Mouse (Mus musculus) brown adipose tissue, adult 24 weeks (tissue): ENCODE measurements at regions not wholly inside any gene's neighbourhood (a gene's known extent, or its start where the extent isn't known, plus 50 kb on each side); places are given as distances from the start of the nearest gene placed in this dataset.

Experiments used
- H3K27ac ChIP-seq: fragments of 200-500 bp; replicated peaks from 2 replicates; pipeline ENCODE4 v1.5.1; 2012; ENCODE audit warnings: low read depth, mild to moderate bottlenecking, low read length
- H3K4me1 ChIP-seq: fragments of 200-500 bp; 2 replicates; pipeline ENCODE4 v1.6.1; 2012; ENCODE audit warnings: low read length, mixed read lengths; ENCODE audit not compliant: control insufficient read depth, insufficient read depth, insufficient read length
- H3K4me3 ChIP-seq: fragments of 200-500 bp; 2 replicates; pipeline ENCODE4 v1.5.1; 2012; ENCODE audit warnings: low read depth, mild to moderate bottlenecking, low read length, moderate library complexity; ENCODE audit not compliant: insufficient read depth

DNA sequence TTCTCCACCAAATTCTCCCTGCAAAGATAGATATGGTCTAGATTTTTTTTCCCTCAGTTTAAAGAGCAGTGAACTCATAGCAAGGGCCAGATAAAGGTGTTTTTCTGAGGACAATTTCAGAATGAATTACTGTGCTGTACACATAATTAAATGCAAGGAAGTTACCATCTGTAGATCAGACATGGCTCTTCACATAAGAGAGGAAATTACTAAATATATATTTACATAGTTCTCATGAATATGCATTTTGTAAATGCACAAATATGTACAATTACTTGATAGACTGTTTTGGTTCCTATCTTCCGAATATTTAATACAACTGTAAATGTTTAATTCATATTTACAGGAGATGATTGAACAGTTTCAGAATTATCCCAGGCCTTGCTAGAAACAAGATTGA, 769.9 kb upstream of the A1bg start:
- Histone ChIP-seq H3K27ac (no peak overlapping the region), H3K4me1 (no peaks in the 10 kb centered on the region), H3K4me3 (no peak overlapping the region)

DNA sequence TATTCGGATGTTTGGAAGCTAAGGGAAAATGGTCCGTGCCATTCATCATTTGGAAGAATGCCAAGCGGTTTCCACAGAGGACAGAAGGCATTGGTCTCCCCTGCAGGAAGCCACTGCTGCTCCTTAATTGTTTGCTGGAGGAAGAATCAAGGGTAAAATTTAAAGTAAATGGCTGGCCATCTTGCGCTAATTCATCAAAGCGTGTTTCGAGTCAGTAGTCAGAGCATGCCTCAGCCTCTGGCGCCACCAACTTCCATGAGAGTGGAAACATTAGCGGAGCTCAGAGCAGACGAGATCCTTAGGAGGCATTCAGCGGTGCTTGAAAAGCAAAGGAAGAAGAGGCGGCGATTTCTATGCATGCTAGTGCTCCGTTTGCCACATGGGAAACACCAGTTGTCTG, 767.6 kb upstream of the A1bg start:
- Histone ChIP-seq H3K4me1 (no peaks in the 10 kb centered on the region), H3K4me3 (no peak overlapping the region), H3K27ac (no peak overlapping the region)

- Histone ChIP-seq H3K4me3 (no peak overlapping the region), H3K4me1 (no peaks in the 10 kb centered on the region), H3K27ac (no peak overlapping the region)
Observed at GRCm38 (mm10) chr15:61689776-61690397, 767.1 kb upstream of the A1bg start.

DNA sequence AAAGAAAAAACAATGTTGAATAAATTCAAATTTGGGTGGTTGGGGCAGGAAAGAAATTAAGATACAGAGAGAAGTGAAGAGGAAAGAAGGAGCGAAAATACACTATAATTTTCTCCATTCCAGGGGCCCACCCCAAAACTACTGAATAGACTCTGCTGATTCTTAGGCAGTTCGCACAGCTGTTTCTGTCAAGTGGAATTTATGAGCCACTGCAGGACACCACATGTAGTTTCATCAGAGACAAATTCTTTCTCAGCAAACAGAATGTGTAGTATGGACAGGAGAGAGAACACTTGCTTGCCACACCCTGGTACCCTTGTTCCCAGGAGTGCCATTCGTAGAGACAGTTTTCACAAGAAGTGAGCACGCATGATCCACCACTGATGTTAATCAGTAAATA, 760.2 kb upstream of the A1bg start:
- H3K4me3 ChIP-seq: no peak overlapping the region
- H3K4me1 ChIP-seq: no peaks in the 10 kb centered on the region
- H3K27ac ChIP-seq: no peak overlapping the region

DNA sequence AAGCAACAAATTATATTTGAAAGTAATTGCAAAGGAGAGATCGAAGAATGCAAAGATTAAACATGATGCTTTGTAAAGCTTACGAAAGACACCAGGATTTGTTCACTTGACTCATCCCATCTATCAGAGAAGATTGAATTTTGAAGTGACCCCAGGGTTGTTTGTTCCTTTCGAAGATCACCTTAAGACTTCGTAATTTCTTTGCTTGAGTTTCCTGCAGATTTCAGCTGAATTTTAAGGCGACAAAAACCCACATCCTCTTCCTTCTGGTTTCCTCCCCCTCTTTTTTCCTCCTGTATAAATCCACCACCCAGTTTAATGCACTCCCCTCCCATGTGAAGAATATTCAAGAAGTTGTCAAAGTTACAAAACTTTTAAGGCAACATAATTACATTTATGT, 747.7 kb upstream of the A1bg start:
- no peak overlapping the region for H3K27ac ChIP-seq
- no peak overlapping the region for H3K4me3 ChIP-seq
- H3K4me1 ChIP-seq: no peaks in the 10 kb centered on the region

GRCm38 (mm10) chr15:61660581-61660980, 737.8 kb upstream of the A1bg start:
- no peak overlapping the region for H3K27ac ChIP-seq
- no peaks in the 10 kb centered on the region for H3K4me1 ChIP-seq
- no peak overlapping the region for H3K4me3 ChIP-seq

DNA sequence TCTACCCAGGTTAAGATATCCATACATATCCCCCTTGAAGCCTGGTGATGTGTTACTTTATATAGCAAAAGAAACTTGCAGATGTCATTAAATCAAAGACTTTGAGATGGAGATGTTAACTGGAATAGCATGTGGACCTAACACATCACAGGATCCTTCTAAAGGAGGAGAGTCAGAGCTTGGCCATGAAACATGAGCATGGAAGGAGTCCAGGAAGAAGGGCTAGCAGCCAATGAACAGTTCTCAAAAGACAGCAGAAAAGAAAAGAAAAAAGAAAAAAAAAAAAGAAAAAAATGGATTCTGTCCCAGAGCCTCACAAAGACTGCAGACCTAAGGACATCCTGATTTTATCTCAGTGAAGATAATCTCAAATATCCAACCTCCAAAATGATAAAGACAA, 734.1 kb upstream of the A1bg start:
- Histone ChIP-seq H3K4me3 (no peak overlapping the region), H3K4me1 (no peaks in the 10 kb centered on the region), H3K27ac (no peak overlapping the region)

GRCm38 (mm10) chr15:61654846-61655245, 732.0 kb upstream of the A1bg start:
- Histone ChIP-seq H3K27ac (no peak overlapping the region), H3K4me3 (no peak overlapping the region), H3K4me1 (no peaks in the 10 kb centered on the region)

GRCm38 (mm10) chr15:61653853-61654252, 731.0 kb upstream of the A1bg start:
- Histone ChIP-seq H3K27ac (no peak overlapping the region), H3K4me1 (no peaks in the 10 kb centered on the region)

DNA sequence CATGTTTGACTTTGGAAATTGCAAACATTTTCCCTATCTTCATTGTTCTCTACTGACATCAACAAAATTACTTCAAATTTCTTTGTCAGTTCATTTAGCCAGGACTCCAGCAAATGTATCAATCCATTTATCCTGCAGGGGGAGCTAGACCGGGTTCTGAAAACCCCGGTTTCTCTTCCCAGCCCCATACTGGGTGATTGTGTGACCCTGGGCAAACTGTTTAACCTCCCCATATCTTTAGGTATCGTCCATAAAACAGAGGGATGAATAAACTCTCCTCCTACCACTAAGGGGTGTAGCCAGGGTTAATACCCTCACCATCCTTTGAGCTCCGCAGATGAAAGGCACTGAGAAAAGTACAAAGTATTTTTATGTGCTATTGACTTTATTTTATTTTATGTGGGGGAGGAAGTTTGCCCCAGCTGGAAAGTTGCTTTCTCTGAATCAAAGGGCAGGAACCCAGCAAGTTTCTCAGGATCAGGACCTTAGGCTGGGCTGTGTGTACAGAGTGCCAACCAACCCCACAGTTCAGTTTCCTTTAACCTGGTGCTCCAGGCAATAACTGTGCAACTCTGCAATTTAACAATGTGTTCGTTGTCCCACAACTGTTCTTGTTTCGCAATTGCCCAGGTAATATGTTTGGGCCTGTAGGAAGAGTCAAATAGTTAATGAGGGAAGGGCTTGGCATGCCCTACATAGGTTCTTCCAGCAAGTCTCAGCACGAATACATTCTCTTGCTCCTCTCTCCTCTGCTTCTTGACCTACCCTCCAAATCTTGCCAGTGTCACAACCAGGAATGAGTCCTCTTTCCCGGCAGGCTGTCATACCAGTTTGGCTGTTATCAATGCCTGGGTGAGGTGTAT, 696.1 kb upstream of the A1bg start:
- Histone ChIP-seq H3K4me3 (no peak overlapping the region), H3K4me1 (no peaks in the 10 kb centered on the region), H3K27ac (no peak overlapping the region)

More at GRCm38 (mm10) chr15:61653853-61654252, 731.0 kb upstream of the A1bg start:
- no peak overlapping the region for H3K4me3 ChIP-seq

GRCm38 (mm10) chr15:61610662-61611061, 687.9 kb upstream of the A1bg start:
- Histone ChIP-seq H3K27ac (no peak overlapping the region), H3K4me1 (no peaks in the 10 kb centered on the region), H3K4me3 (no peak overlapping the region)

DNA sequence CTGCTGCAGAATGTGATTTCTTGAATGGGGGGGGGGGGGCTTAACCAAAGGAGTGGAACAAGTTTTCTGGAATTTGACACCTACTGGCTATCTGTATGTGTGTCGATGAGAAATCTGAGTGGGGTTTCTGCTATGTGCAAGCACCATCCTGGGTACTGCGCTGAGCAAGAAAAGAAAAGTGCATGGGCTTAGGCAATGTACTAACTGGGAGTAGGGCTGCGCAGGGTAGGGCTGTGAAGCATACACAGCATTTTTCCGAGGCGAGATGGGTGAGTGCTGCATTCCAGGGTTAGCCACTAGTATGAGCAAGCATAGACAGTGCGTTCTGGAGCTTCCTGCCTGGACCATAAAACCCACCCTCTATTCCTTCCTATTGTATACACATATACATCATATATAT, 686.8 kb upstream of the A1bg start:
- Histone ChIP-seq H3K27ac (no peak overlapping the region), H3K4me3 (no peak overlapping the region), H3K4me1 (no peaks in the 10 kb centered on the region)

DNA sequence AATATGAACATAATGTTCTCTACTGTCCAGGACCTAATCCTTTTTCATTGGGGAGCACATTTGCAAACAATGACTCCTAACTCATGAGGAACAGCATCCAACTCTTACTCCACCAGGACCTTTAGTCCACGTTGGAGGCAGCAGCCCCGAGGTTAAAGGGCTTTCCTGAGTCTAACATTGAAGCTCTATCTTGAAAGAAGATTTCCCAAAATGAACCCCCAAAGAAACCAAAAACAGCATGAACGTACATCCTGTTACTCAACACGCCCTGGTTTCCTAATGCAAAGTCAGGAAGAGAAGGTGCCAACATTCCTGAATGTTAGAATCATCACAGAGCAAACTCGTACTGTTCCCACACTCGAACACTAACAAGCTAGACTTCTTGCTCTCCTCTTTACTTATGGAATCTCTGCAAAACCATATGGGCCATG, 685.5 kb upstream of the A1bg start:
- H3K4me1 ChIP-seq: no peaks in the 10 kb centered on the region
- no peak overlapping the region for H3K4me3 ChIP-seq
- peak overlapping the region; percentile 57; the same call in 1 of the 2 replicates for H3K27ac ChIP-seq

DNA sequence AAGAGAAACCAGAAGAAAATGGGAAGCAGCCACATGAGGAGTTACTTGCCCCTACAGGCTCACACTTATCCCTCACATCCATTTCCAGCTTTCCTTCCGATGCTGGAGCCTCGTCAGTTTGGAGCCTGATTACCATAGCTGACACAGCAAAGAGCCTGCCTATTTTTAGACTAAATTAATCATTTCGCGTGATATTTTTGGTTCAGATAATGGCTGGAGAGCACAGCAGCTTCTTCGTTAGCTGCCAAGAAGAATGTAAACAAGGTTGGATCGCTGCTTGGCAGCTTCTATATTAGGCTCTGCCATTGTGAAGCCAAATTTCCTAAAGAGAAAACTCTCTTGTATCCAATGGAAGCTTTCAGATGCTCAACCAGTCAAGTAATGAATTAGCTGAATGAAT, 676.9 kb upstream of the A1bg start:
- no peak overlapping the region for H3K27ac ChIP-seq
- H3K4me3 ChIP-seq: no peak overlapping the region
- H3K4me1 ChIP-seq: no peaks in the 10 kb centered on the region

DNA sequence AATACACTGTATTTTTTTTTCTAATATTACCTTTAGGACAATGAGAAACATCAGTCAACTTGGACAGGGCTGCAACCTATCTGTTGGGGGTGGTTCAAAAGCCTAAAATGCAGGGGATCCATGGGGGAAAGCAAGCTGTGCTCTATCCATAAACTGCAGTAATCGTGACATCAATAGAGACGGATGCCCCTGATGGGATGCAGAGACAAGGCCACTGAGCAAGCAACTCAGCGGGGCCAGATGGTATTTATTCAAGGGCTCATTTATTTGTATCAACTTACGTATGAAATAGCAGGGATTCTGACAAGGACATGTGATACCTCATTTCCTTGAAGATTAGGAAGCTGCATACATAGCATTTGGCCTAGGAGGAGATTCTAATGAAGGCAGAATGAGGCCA, 673.5 kb upstream of the A1bg start:
- Histone ChIP-seq H3K4me3 (no peak overlapping the region), H3K27ac (no peak overlapping the region), H3K4me1 (no peaks in the 10 kb centered on the region)

GRCm38 (mm10) chr15:61588956-61589355, 666.1 kb upstream of the A1bg start:
- H3K4me3 ChIP-seq: no peak overlapping the region
- H3K27ac ChIP-seq: no peak overlapping the region
- H3K4me1 ChIP-seq: no peaks in the 10 kb centered on the region
